Mouse (Mus musculus) heart, adult 2 months (tissue): ENCODE data around the gene Pdcd4.

Experiments used
- CTCF ChIP-seq: fragments of 200-600 bp; IDR thresholded peaks from 2 replicates; pipeline ENCODE4 v1.8.1; 2022; ENCODE audit warnings: antibody characterized with exemption, mild to moderate bottlenecking, moderate library complexity
- POLR2A ChIP-seq: fragments of 200-500 bp; IDR thresholded peaks from 2 replicates; pipeline ENCODE4 v1.6.1; 2011; ENCODE audit warnings: mild to moderate bottlenecking, low read depth, low read length, control low read depth; ENCODE audit not compliant: insufficient read depth

DNA sequence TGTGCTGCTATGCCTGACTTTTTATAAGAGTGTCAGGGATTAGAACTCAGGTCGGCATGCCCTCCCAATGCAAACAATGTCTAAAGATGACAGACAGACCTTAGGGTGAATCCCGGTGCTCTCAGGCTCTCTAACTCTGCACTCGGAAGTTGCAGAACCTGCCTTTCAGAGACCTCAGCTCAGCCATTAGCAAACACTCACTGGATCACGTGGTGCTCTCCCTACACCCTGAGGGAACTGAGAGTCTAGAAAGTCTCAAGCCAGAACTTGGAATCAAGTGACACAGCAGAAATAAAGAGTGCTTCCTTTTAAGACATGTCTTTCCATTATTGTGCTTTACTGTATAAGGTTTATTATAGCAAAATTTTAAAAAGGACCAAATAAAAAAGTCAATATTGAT, 37.1 kb upstream of the Pdcd4 start:
- TF ChIP-seq CTCF (no peak), POLR2A (no peak)
